Mouse (Mus musculus): ENCODE measurements around the gene Depdc7.

DNA sequence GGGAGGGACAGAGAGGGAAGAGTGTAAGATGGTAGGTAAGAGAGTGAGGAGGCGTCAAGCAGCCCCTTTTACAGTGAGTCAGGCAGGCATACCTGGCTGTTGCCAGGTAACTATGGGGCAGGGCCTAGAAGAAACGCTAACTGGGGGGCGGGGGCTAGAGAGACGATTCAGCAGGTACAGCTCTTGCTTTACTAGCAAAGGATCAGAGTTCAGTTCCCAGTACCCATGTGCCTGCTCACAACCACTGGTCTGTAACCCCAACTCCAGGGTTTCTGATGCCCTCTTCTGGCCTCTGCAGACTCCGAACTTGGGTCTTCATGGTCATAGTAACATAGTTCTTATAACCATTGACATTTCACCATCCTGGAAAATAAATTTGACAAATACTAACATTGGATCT lies 1.3 kb upstream of the Depdc7 start:
- no peak for TF ChIP-seq POLR2A (IDR thresholded peaks at IDR 0.05; ENCODE audit: insufficient read length, low read depth)
- TF ChIP-seq E2F4 (IDR thresholded peaks at IDR 0.05; ENCODE audit: insufficient read depth): no peak

All from myocyte (in vitro differentiated cells).